Mouse (Mus musculus) cortical plate, adult 2 months (tissue): ENCODE data around the gene Marf1.

ENCODE experiments used
- CTCF ChIP-seq: fragments of 200-500 bp; IDR thresholded peaks from 2 replicates; pipeline ENCODE4 v1.5.1; 2011; ENCODE audit warnings: mild to moderate bottlenecking, control low read depth, low read length; ENCODE audit not compliant: insufficient read depth; ENCODE audit errors: extremely low read depth
- POLR2A ChIP-seq: fragments of 200-500 bp; IDR thresholded peaks from 2 replicates; pipeline ENCODE4 v1.6.1; 2011; ENCODE audit warnings: mild to moderate bottlenecking, low read length, control low read depth; ENCODE audit not compliant: insufficient read depth; ENCODE audit errors: extremely low read depth

DNA sequence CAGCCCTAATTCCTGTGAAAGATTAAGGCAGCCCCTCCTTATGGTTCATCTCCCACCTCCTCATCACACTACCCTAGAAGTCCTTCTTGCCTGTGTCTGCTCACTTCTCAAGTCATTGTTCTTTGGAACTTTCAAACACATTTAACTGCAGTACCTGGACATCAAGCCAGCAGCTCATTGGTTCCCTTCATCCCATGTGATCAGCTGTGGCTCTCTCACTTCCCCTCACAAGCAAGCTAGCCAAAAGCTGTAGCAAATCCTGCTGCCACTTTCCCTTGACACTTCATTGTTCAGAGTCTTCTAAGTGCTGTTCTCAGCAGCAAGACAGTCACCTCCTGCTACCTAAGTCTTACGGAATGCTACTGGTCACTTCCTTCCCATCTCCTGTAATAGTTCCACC is 37.9 kb downstream of the Marf1 start:
- TF ChIP-seq CTCF (no peak), POLR2A (no peak)
